Mouse (Mus musculus) erythroblast, embryonic 14.5 days (primary cell): ENCODE results near the gene Vcam1. TPM values are rescaled to one million over a fixed set of nuclear protein-coding genes. Genes with fewer than 3 reads are reported as not detected.
A peak's percentile ranks its signal among the peaks of the same experiment; 100 is the strongest.

Experiments used
- H3K27me3 ChIP-seq: 2 replicates; pipeline ENCODE4 v1.6.1; 2012; ENCODE audit warnings: inconsistent platforms; ENCODE audit not compliant: control insufficient read depth
- H3K36me3 ChIP-seq: 2 replicates; pipeline ENCODE4 v1.6.1; 2012; ENCODE audit warnings: mild to moderate bottlenecking, inconsistent platforms; ENCODE audit not compliant: control insufficient read depth
- H3K4me1 ChIP-seq: 2 replicates; pipeline ENCODE4 v1.6.1; 2012; ENCODE audit warnings: inconsistent platforms; ENCODE audit not compliant: control insufficient read depth
- H3K4me3 ChIP-seq: replicated peaks from 2 replicates; pipeline ENCODE3; 2012; ENCODE audit warnings: moderate library complexity, mild to moderate bottlenecking, inconsistent platforms
- H3K9me3 ChIP-seq: 2 replicates; pipeline ENCODE4 v1.6.1; 2012; ENCODE audit warnings: low read length, inconsistent platforms, mixed read lengths; ENCODE audit not compliant: control insufficient read depth
- GATA1 ChIP-seq: IDR thresholded peaks from 2 replicates; pipeline ENCODE4 v1.6.1; 2012; ENCODE audit warnings: low read length, inconsistent platforms, mixed read lengths
- TAL1 ChIP-seq: IDR thresholded peaks from 3 replicates; pipeline ENCODE4 v1.6.1; 2012; ENCODE audit warnings: low read length, inconsistent platforms, mixed read lengths
- polyA plus RNA-seq: library from polyadenylated mRNA; stranded (reverse); fragments of >175 nt; gene quantifications from 2 replicates; pipeline ENCODE4 v1.2.3, GENCODE M21; 2012

The Vcam1 gene
- polyA plus RNA-seq = 0.02 and 0.16 TPM in 2 replicates

GRCm38 (mm10) chr3:116129259-116129738 is at the start of gene Vcam1:
TSS of gene Vcam1 (minus strand) at chr3:116129688.
- no peak for TF ChIP-seq GATA1
- TF ChIP-seq TAL1 = no peak
- Histone ChIP-seq H3K4me3 (peak within 1 kb of the TSS; percentile 51), H3K27me3 (no peaks in the 10 kb centered on the region), H3K4me1 (no peaks in the 10 kb centered on the region), H3K9me3 (no peaks in the 10 kb centered on the region), H3K36me3 (no peaks in the 10 kb centered on the region; the same call in 1 of the 2 replicates)

GRCm38 (mm10) chr3:116175106-116175505 is 45.6 kb upstream of the Vcam1 start:
- H3K4me3 ChIP-seq = no peak overlapping the region
- TF ChIP-seq GATA1 = no peak
- TF ChIP-seq TAL1 = no peak
- no peaks in the 10 kb centered on the region for H3K4me1 ChIP-seq
- no peaks in the 10 kb centered on the region for H3K36me3 ChIP-seq
- H3K9me3 ChIP-seq = no peaks in the 10 kb centered on the region
- no peaks in the 10 kb centered on the region for H3K27me3 ChIP-seq

GRCm38 (mm10) chr3:116171461-116171860 is 42.0 kb upstream of the Vcam1 start:
- no peaks in the 10 kb centered on the region for H3K27me3 ChIP-seq
- no peaks in the 10 kb centered on the region for H3K4me1 ChIP-seq
- no peak overlapping the region for H3K4me3 ChIP-seq
- no peaks in the 10 kb centered on the region for H3K9me3 ChIP-seq
- TF ChIP-seq TAL1 (no peak), GATA1 (no peak)
- no peaks in the 10 kb centered on the region for H3K36me3 ChIP-seq

- H3K9me3 ChIP-seq = no peaks in the 10 kb centered on the region
- H3K27me3 ChIP-seq = no peaks in the 10 kb centered on the region
- H3K36me3 ChIP-seq = no peaks in the 10 kb centered on the region
- no peak overlapping the region for H3K4me3 ChIP-seq
- H3K4me1 ChIP-seq = no peaks in the 10 kb centered on the region
- TF ChIP-seq TAL1 (no peak), GATA1 (no peak)
These were observed 38.6 kb upstream of the Vcam1 start for GRCm38 (mm10) chr3:116168056-116168455.

- no peak overlapping the region for H3K4me3 ChIP-seq
- no peaks in the 10 kb centered on the region for H3K4me1 ChIP-seq
- no peaks in the 10 kb centered on the region for H3K36me3 ChIP-seq
- TF ChIP-seq GATA1 (no peak), TAL1 (no peak)
- H3K27me3 ChIP-seq = no peaks in the 10 kb centered on the region
- H3K9me3 ChIP-seq = no peaks in the 10 kb centered on the region
These were observed 36.8 kb upstream of the Vcam1 start for GRCm38 (mm10) chr3:116166296-116166695.

GRCm38 (mm10) chr3:116165030-116165429 is 35.5 kb upstream of the Vcam1 start:
- no peak overlapping the region for H3K4me3 ChIP-seq
- no peaks in the 10 kb centered on the region for H3K9me3 ChIP-seq
- no peaks in the 10 kb centered on the region for H3K27me3 ChIP-seq
- no peaks in the 10 kb centered on the region for H3K4me1 ChIP-seq
- no peaks in the 10 kb centered on the region for H3K36me3 ChIP-seq
- no peak for TF ChIP-seq GATA1
- no peak for TF ChIP-seq TAL1

GRCm38 (mm10) chr3:116163517-116163916 is 34.0 kb upstream of the Vcam1 start:
- Histone ChIP-seq H3K9me3 (no peaks in the 10 kb centered on the region), H3K4me3 (no peak overlapping the region), H3K36me3 (no peaks in the 10 kb centered on the region), H3K4me1 (no peaks in the 10 kb centered on the region), H3K27me3 (no peaks in the 10 kb centered on the region)
- TF ChIP-seq GATA1 (no peak), TAL1 (no peak)

- no peak for TF ChIP-seq TAL1
- Histone ChIP-seq H3K9me3 (no peaks in the 10 kb centered on the region), H3K4me3 (no peak overlapping the region), H3K27me3 (no peaks in the 10 kb centered on the region), H3K4me1 (no peaks in the 10 kb centered on the region), H3K36me3 (no peaks in the 10 kb centered on the region)
These were observed 32.7 kb upstream of the Vcam1 start for GRCm38 (mm10) chr3:116162097-116162666.

- Histone ChIP-seq H3K4me3 (no peak overlapping the region), H3K36me3 (no peaks in the 10 kb centered on the region), H3K4me1 (no peaks in the 10 kb centered on the region), H3K9me3 (no peaks in the 10 kb centered on the region), H3K27me3 (no peaks in the 10 kb centered on the region)
- TF ChIP-seq TAL1 (no peak), GATA1 (no peak)
These were observed 29.9 kb upstream of the Vcam1 start for GRCm38 (mm10) chr3:116159376-116159775.

- no peak for TF ChIP-seq GATA1
- H3K4me1 ChIP-seq = no peaks in the 10 kb centered on the region
- no peaks in the 10 kb centered on the region for H3K36me3 ChIP-seq
- no peaks in the 10 kb centered on the region for H3K27me3 ChIP-seq
- no peaks in the 10 kb centered on the region for H3K9me3 ChIP-seq
- H3K4me3 ChIP-seq = no peak overlapping the region
These were observed 28.0 kb upstream of the Vcam1 start for GRCm38 (mm10) chr3:116157447-116157990.
